Mouse (Mus musculus) spleen, adult 2 months (tissue): ENCODE results near the gene Erich2.

Source experiments
- CTCF ChIP-seq: fragments of 200-500 bp; IDR thresholded peaks from 2 replicates; pipeline ENCODE4 v1.5.1; 2011; ENCODE audit warnings: mild to moderate bottlenecking, inconsistent platforms; ENCODE audit not compliant: insufficient read depth, insufficient read length, insufficient replicate concordance; ENCODE audit errors: extremely low read depth
- POLR2A ChIP-seq: fragments of 200-500 bp; IDR thresholded peaks from 2 replicates; pipeline ENCODE4 v1.6.1; 2011; ENCODE audit warnings: low read depth, low read length, inconsistent platforms

DNA sequence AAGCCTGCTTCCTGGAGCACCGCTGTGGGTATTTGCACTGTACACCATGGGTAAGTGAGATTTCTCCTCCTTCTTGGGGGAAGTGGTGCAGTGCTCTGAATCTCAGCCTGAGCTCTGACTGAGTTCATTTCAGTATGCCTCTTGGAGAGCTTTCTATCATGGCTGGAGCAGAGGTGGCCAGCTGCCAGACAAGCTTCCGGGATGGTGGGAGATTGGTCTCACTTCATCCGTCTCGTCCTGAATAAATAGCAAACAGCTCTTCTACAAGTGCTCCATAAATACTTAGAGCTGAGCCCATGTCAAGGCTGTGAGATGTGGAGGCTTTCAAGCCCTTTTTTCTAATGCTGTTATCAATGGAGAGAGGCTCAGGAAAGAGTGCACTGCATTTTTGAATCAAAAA is 63.1 kb downstream of the Erich2 start:
- TF ChIP-seq POLR2A: no peak
- TF ChIP-seq CTCF: no peak
